Mouse (Mus musculus) gastrocnemius, adult 18-20 months (tissue): Measurements from ENCODE around the gene Bex6. TPM values are rescaled to one million over a fixed set of nuclear protein-coding genes. Genes with fewer than 3 reads are reported as not detected.

Experiments used
- DNase-seq: peaks from one replicate; pipeline ENCODE4 v3.0.0; 2021; ENCODE audit warnings: low spot score
- long read RNA-seq, 2 experiments: library from polyadenylated mRNA; stranded (forward); transcript quantifications; one replicate each; pipeline ENCODE4 v2.0.0; 2021
- total RNA-seq, 2 experiments: library from RNA; stranded (reverse); gene quantifications; 2 replicates each; pipeline ENCODE4 v1.2.3; 2021

Bex6 gene
- total RNA-seq = not detected
- long read RNA-seq, experiment 1 = 0 reads
- long read RNA-seq, experiment 2 = 0 reads

GRCm38 (mm10) chr16:32179333-32179901 is at the start of gene Bex6:
Gene Bex6, plus strand, starts transcription at chr16:32179823.
- DNase-seq = no peak

- no peak for DNase-seq
Observed at GRCm38 (mm10) chr16:32130190-32130826, 49.3 kb upstream of the Bex6 start.

- DNase-seq = no peak
Observed at GRCm38 (mm10) chr16:32133148-32133547, 46.5 kb upstream of the Bex6 start.

- DNase-seq = no peak
Observed at GRCm38 (mm10) chr16:32135842-32136357, 43.7 kb upstream of the Bex6 start.

GRCm38 (mm10) chr16:32138954-32139353 is 40.7 kb upstream of the Bex6 start:
- no peak for DNase-seq

GRCm38 (mm10) chr16:32143766-32144165 is 35.9 kb upstream of the Bex6 start:
- DNase-seq = no peak

GRCm38 (mm10) chr16:32144592-32144991 is 35.0 kb upstream of the Bex6 start:
- no peak for DNase-seq

- no peak for DNase-seq
Observed at GRCm38 (mm10) chr16:32147589-32148207, 31.9 kb upstream of the Bex6 start.

GRCm38 (mm10) chr16:32153976-32154375 is 25.6 kb upstream of the Bex6 start:
- DNase-seq = no peak

- no peak for DNase-seq
Observed at GRCm38 (mm10) chr16:32154437-32154836, 25.2 kb upstream of the Bex6 start.

- no peak for DNase-seq
Observed at GRCm38 (mm10) chr16:32156719-32157118, 22.9 kb upstream of the Bex6 start.

- DNase-seq = no peak
Observed at GRCm38 (mm10) chr16:32157369-32157768, 22.3 kb upstream of the Bex6 start.

- DNase-seq = no peak
Observed at GRCm38 (mm10) chr16:32158966-32159365, 20.7 kb upstream of the Bex6 start.

- no peak for DNase-seq
Observed at GRCm38 (mm10) chr16:32160742-32161323, 18.8 kb upstream of the Bex6 start.

- DNase-seq = no peak
Observed at GRCm38 (mm10) chr16:32163392-32163791, 16.2 kb upstream of the Bex6 start.

GRCm38 (mm10) chr16:32163891-32164290 is 15.7 kb upstream of the Bex6 start:
- DNase-seq = no peak

GRCm38 (mm10) chr16:32164396-32165027 is 15.1 kb upstream of the Bex6 start:
- DNase-seq = no peak

- peak; percentile 28 for DNase-seq
Observed at GRCm38 (mm10) chr16:32165281-32165821, 14.3 kb upstream of the Bex6 start, which contains the start of gene Nrros. Gene Nrros, minus strand, starts transcription at chr16:32165594.

- DNase-seq = no peak
Observed at GRCm38 (mm10) chr16:32167819-32168545, 11.6 kb upstream of the Bex6 start.

- no peak for DNase-seq
Observed at GRCm38 (mm10) chr16:32171031-32171731, 8.4 kb upstream of the Bex6 start.
